ENCODE assay signal across 10 mouse cellular contexts in genomic region chr2:71542227-71542815, GRCm38 (mm10). TPM values are rescaled to one million over a fixed set of nuclear protein-coding genes. Genes with fewer than 3 reads are reported as not detected.
DNase-seq lines count a peak whose midpoint lies in the region; ATAC-seq and TF ChIP-seq lines count a peak whose summit lies in the region.
"Had no signal": no experiment of that assay in that cellular context is flagged by ENCODE, and none has a peak within 500 bp of the region (broad histone marks: within the 10 kb centered on the region; RNA-seq: fewer than 3 reads in every experiment).

No protein-coding gene starts in this region.

- ATAC-seq in midbrain, embryonic 11.5 days (ENCODE audit: low FRiP score) = no peak
- no peak for ATAC-seq in midbrain, embryonic 15.5 days (replicated peaks)
- no peak for ATAC-seq in limb, embryonic 11.5 days (ENCODE audit: insufficient number of reproducible peaks, low FRiP score, low TSS enrichment, low read depth)

- no peak for TF ChIP-seq CTCF in thymus, adult 2 months (IDR thresholded peaks at IDR 0.05; ENCODE audit: borderline replicate concordance, control insufficient read depth, extremely low read depth, insufficient read depth, low read length, poor library complexity)

- no peaks in the 10 kb centered on the region for H3K36me3 ChIP-seq in midbrain, embryonic 11.5 days (ENCODE audit: control insufficient read depth, insufficient read depth, low read length)
- H3K36me3 ChIP-seq in midbrain, embryonic 15.5 days (replicated peaks) = no peaks in the 10 kb centered on the region
- no peaks in the 10 kb centered on the region for H3K36me3 ChIP-seq in limb, embryonic 11.5 days (ENCODE audit: control insufficient read depth, insufficient read depth, low read length)
- H3K36me3 ChIP-seq in thymus, adult 2 months (ENCODE audit: control insufficient read depth, insufficient read depth, low read length) = no peaks in the 10 kb centered on the region
- H3K36me3 ChIP-seq: hindbrain, embryonic 15.5 days had no signal

- TF ChIP-seq POLR2A in thymus, adult 2 months (IDR thresholded peaks at IDR 0.05; ENCODE audit: control insufficient read depth, extremely low read depth, insufficient read depth, low read length, poor library complexity) = no peak

- H3K4me3 ChIP-seq in midbrain, embryonic 11.5 days (ENCODE audit: low read depth, low read length) = no peak overlapping the region
- no peak overlapping the region for H3K4me3 ChIP-seq in midbrain, embryonic 15.5 days
- H3K4me3 ChIP-seq in limb, embryonic 11.5 days (ENCODE audit: low read depth, low read length) = no peak overlapping the region
- H3K4me3 ChIP-seq in thymus, adult 2 months (ENCODE audit: control insufficient read depth, insufficient read depth, low read length) = no peak overlapping the region

- WGBS in midbrain, embryonic 11.5 days = under 1% methylated on average over 11 of the region's 11 CpGs
- WGBS in midbrain, embryonic 15.5 days = 3% methylated on average over 11 of the region's 11 CpGs
- WGBS in limb, embryonic 11.5 days = under 1% methylated on average over 11 of the region's 11 CpGs
- WGBS in thymus, adult 2 months = 17% methylated on average over 11 of the region's 11 CpGs

- no peaks in the 10 kb centered on the region for H3K9me3 ChIP-seq in midbrain, embryonic 11.5 days (ENCODE audit: control insufficient read depth, low read length)
- no peaks in the 10 kb centered on the region for H3K9me3 ChIP-seq in midbrain, embryonic 15.5 days
- H3K9me3 ChIP-seq in limb, embryonic 11.5 days (ENCODE audit: control insufficient read depth, low read length) = no peaks in the 10 kb centered on the region
- H3K9me3 ChIP-seq: hindbrain, embryonic 15.5 days had no signal

- H3K27me3 ChIP-seq in midbrain, embryonic 11.5 days (ENCODE audit: control insufficient read depth, insufficient read depth, low read length) = peaks cover 98% of the 10 kb centered on the region
- peaks cover 74% of the 10 kb centered on the region for H3K27me3 ChIP-seq in midbrain, embryonic 15.5 days (replicated peaks)
- peaks cover 85% of the 10 kb centered on the region for H3K27me3 ChIP-seq in limb, embryonic 11.5 days (ENCODE audit: control insufficient read depth, insufficient read depth, low read length)
- peaks cover 66% of the 10 kb centered on the region for H3K27me3 ChIP-seq in thymus, adult 2 months (ENCODE audit: control insufficient read depth, insufficient read depth, low read length)

- peaks cover 33% of the 10 kb centered on the region for H3K4me1 ChIP-seq in midbrain, embryonic 11.5 days (ENCODE audit: control insufficient read depth, insufficient read depth, low read length)
- peaks cover 37% of the 10 kb centered on the region for H3K4me1 ChIP-seq in midbrain, embryonic 15.5 days
- H3K4me1 ChIP-seq in limb, embryonic 11.5 days (ENCODE audit: control insufficient read depth, insufficient read depth, low read length) = peaks cover 33% of the 10 kb centered on the region
- peaks cover 18% of the 10 kb centered on the region for H3K4me1 ChIP-seq in thymus, adult 2 months (replicated peaks; ENCODE audit: control insufficient read depth, insufficient read depth, low read length)

- no peak overlapping the region for H3K4me2 ChIP-seq in midbrain, embryonic 11.5 days
- no peak overlapping the region for H3K4me2 ChIP-seq in midbrain, embryonic 15.5 days
- H3K4me2 ChIP-seq in limb, embryonic 11.5 days (ENCODE audit: low read depth, severe bottlenecking) = no peak overlapping the region

- DNase-seq in embryo, embryonic 10 days (ENCODE audit: low spot score) = peak; percentile 44
- DNase-seq in embryo, embryonic 9.5 days (ENCODE audit: extremely low spot score) = no peak
- peak; percentile 95 for DNase-seq in midbrain, embryonic 11.5 days (ENCODE audit: low spot score, missing footprints)
- DNase-seq in limb, embryonic 11.5 days (ENCODE audit: low spot score) = peak; percentile 47
- no peak for DNase-seq in cerebellum, postnatal 25 days
- no peak for DNase-seq in right cerebral cortex, postnatal 10 days (ENCODE audit: low spot score in 2 of 2)
- DNase-seq in thymus, adult 2 months = no peak

- no peak overlapping the region for H3K9ac ChIP-seq in midbrain, embryonic 11.5 days (ENCODE audit: low read length)
- H3K9ac ChIP-seq in midbrain, embryonic 15.5 days = no peak overlapping the region
- H3K9ac ChIP-seq in limb, embryonic 11.5 days (ENCODE audit: low read length) = no peak overlapping the region
- H3K9ac ChIP-seq: hindbrain, embryonic 15.5 days had no signal

- H3K27ac ChIP-seq in midbrain, embryonic 11.5 days (ENCODE audit: low read depth, low read length) = no peak overlapping the region
- H3K27ac ChIP-seq in midbrain, embryonic 15.5 days = no peak overlapping the region
- H3K27ac ChIP-seq in limb, embryonic 11.5 days (replicated peaks; ENCODE audit: low read depth, low read length) = no peak overlapping the region
- no peak overlapping the region for H3K27ac ChIP-seq in thymus, adult 2 months (ENCODE audit: control insufficient read depth, insufficient read depth, low read length)
- H3K27ac ChIP-seq: hindbrain, embryonic 15.5 days had no signal

RNA-seq across cellular contexts. Expression of gene Dlx2, which starts 4.2 kb away (rescaled TPM):
- 4.7 and 5.8 TPM in 2 replicates for polyA plus RNA-seq in midbrain, embryonic 11.5 days (2014; fragmentation: Nextera tagmentation; extraction: Ambion mirVana)
- 8.0 and 10.7 TPM in 2 replicates for polyA plus RNA-seq in midbrain, embryonic 15.5 days (2015; fragmentation: Nextera tagmentation; extraction: Ambion mirVana)
- polyA plus RNA-seq in limb, embryonic 11.5 days (2014; fragmentation: Nextera tagmentation; extraction: Ambion mirVana) = 5.6 and 7.3 TPM in 2 replicates
- polyA plus RNA-seq in thymus, adult 2 months (2012; rRNA removed) = 0.12 and 0.17 TPM in 2 replicates
- polyA plus RNA-seq: gonadal fat pad, adult 2 months had no signal

RNA-seq across cellular contexts. Expression of gene Dlx1, which starts 14.4 kb away (rescaled TPM):
- 13.6 and 17.3 TPM in 2 replicates for polyA plus RNA-seq in midbrain, embryonic 11.5 days (2014; fragmentation: Nextera tagmentation; extraction: Ambion mirVana)
- 44.3 and 55.9 TPM in 2 replicates for polyA plus RNA-seq in midbrain, embryonic 15.5 days (2015; fragmentation: Nextera tagmentation; extraction: Ambion mirVana)
- 5.8 and 6.3 TPM in 2 replicates for polyA plus RNA-seq in limb, embryonic 11.5 days (2014; fragmentation: Nextera tagmentation; extraction: Ambion mirVana)
- 0.78 and 0.99 TPM in 2 replicates for polyA plus RNA-seq in thymus, adult 2 months (2012; rRNA removed)
- polyA plus RNA-seq: gonadal fat pad, adult 2 months had no signal

Comparison
In these comparisons a context has a peak if more than half of its experiments do, and no peak if none do; other contexts are left out.
1. DNase-seq: peak in embryo, embryonic 10 days (single experiment), midbrain, embryonic 11.5 days (single experiment) and limb, embryonic 11.5 days (single experiment); none in embryo, embryonic 9.5 days (single experiment), cerebellum, postnatal 25 days (0 of 2), right cerebral cortex, postnatal 10 days (0 of 2) and thymus, adult 2 months (single experiment).